Comparison of ENCODE assay signal across 8 mouse cellular contexts in genomic region chr11:115513271-115514237, GRCm38 (mm10). TPM values are rescaled to one million over a fixed set of nuclear protein-coding genes. Genes with fewer than 3 reads are reported as not detected.
DNase-seq lines count a peak whose midpoint lies in the region; ATAC-seq lines count a peak whose summit lies in the region.

No protein-coding gene starts in this region.

- H3K36me3 ChIP-seq in hindbrain, embryonic 15.5 days: no peaks in the 10 kb centered on the region
- H3K36me3 ChIP-seq in limb, embryonic 15.5 days: no peaks in the 10 kb centered on the region
- peaks cover 3% of the 10 kb centered on the region; the same call in 1 of the 2 replicates for H3K36me3 ChIP-seq in midbrain, embryonic 13.5 days
- H3K36me3 ChIP-seq in stomach, embryonic 15.5 days: no peaks in the 10 kb centered on the region

- peaks cover 34% of the 10 kb centered on the region for H3K4me1 ChIP-seq in hindbrain, embryonic 15.5 days (replicated peaks)
- peaks cover 37% of the 10 kb centered on the region for H3K4me1 ChIP-seq in limb, embryonic 15.5 days
- peaks cover 40% of the 10 kb centered on the region for H3K4me1 ChIP-seq in midbrain, embryonic 13.5 days (replicated peaks)
- peaks cover 38% of the 10 kb centered on the region for H3K4me1 ChIP-seq in stomach, embryonic 15.5 days

- peak; percentile 71 for ATAC-seq in hindbrain, embryonic 15.5 days (ENCODE audit: low FRiP score, low read depth)
- ATAC-seq in limb, embryonic 15.5 days (ENCODE audit: insufficient number of reproducible peaks, low FRiP score, low TSS enrichment, low read depth): peak; percentile 45
- ATAC-seq in midbrain, embryonic 13.5 days: peak; percentile 77
- peak; percentile 32 for ATAC-seq in stomach, embryonic 15.5 days (ENCODE audit: insufficient read depth, low FRiP score, low read depth)

- peak overlapping the region; percentile 91 for H3K27ac ChIP-seq in hindbrain, embryonic 15.5 days (replicated peaks)
- peak overlapping the region; percentile 87 for H3K27ac ChIP-seq in limb, embryonic 15.5 days
- peak overlapping the region; percentile 92 for H3K27ac ChIP-seq in midbrain, embryonic 13.5 days
- peak overlapping the region; percentile 89 for H3K27ac ChIP-seq in stomach, embryonic 15.5 days

- peak; percentile 60 for DNase-seq in layer of hippocampus, adult 9-11 months
- no peak for DNase-seq in layer of hippocampus, adult 11-12 months (ENCODE audit: low spot score)
- DNase-seq in cerebellum, adult 9-11 months: peak; percentile 66
- peak; percentile 46 for DNase-seq in gastrocnemius, adult 18-20 months (ENCODE audit: low spot score)

- no peaks in the 10 kb centered on the region for H3K9me3 ChIP-seq in hindbrain, embryonic 15.5 days
- H3K9me3 ChIP-seq in limb, embryonic 15.5 days: no peaks in the 10 kb centered on the region
- H3K9me3 ChIP-seq in midbrain, embryonic 13.5 days: no peaks in the 10 kb centered on the region
- no peaks in the 10 kb centered on the region for H3K9me3 ChIP-seq in stomach, embryonic 15.5 days

- under 1% methylated on average over 57 of the region's 57 CpGs for WGBS in hindbrain, embryonic 15.5 days
- WGBS in limb, embryonic 15.5 days: under 1% methylated on average over 57 of the region's 57 CpGs
- 0% methylated on average over 57 of the region's 57 CpGs for WGBS in midbrain, embryonic 13.5 days
- WGBS in stomach, embryonic 15.5 days: under 1% methylated on average over 56 of the region's 57 CpGs

- H3K27me3 ChIP-seq in hindbrain, embryonic 15.5 days: no peaks in the 10 kb centered on the region
- H3K27me3 ChIP-seq in limb, embryonic 15.5 days: no peaks in the 10 kb centered on the region
- H3K27me3 ChIP-seq in midbrain, embryonic 13.5 days: no peaks in the 10 kb centered on the region
- H3K27me3 ChIP-seq in stomach, embryonic 15.5 days (replicated peaks): no peaks in the 10 kb centered on the region

- H3K4me3 ChIP-seq in hindbrain, embryonic 15.5 days: peak overlapping the region; percentile 98
- H3K4me3 ChIP-seq in limb, embryonic 15.5 days: peak overlapping the region; percentile 99
- H3K4me3 ChIP-seq in midbrain, embryonic 13.5 days (replicated peaks): peak overlapping the region; percentile 100
- H3K4me3 ChIP-seq in stomach, embryonic 15.5 days (replicated peaks): peak overlapping the region; percentile 90

- H3K4me2 ChIP-seq in hindbrain, embryonic 15.5 days: peak overlapping the region; percentile 76
- peak overlapping the region; percentile 75 for H3K4me2 ChIP-seq in limb, embryonic 15.5 days
- peak overlapping the region; percentile 76 for H3K4me2 ChIP-seq in midbrain, embryonic 13.5 days (replicated peaks)
- H3K4me2 ChIP-seq in stomach, embryonic 15.5 days: peak overlapping the region; percentile 76

- peak overlapping the region; percentile 99 for H3K9ac ChIP-seq in hindbrain, embryonic 15.5 days
- peak overlapping the region; percentile 89 for H3K9ac ChIP-seq in limb, embryonic 15.5 days
- H3K9ac ChIP-seq in midbrain, embryonic 13.5 days (replicated peaks): peak overlapping the region; percentile 100
- peak overlapping the region; percentile 92 for H3K9ac ChIP-seq in stomach, embryonic 15.5 days

RNA-seq across cellular contexts. Expression of gene Jpt1, which starts 0.6 kb away (rescaled TPM):
- 10 to 100 TPM; 49.7 to 52.4 TPM for total RNA-seq in gastrocnemius, adult 18-20 months (2021)
- polyA plus RNA-seq in hindbrain, embryonic 15.5 days (2015; fragmentation: Nextera tagmentation; extraction: Ambion mirVana): 1,345 and 1,399 TPM in 2 replicates
- polyA plus RNA-seq in limb, embryonic 15.5 days (2015; fragmentation: Nextera tagmentation; extraction: Ambion mirVana): 495 and 589 TPM in 2 replicates
- 1,462 and 1,532 TPM in 2 replicates for polyA plus RNA-seq in midbrain, embryonic 13.5 days (2015; fragmentation: Nextera tagmentation; extraction: Ambion mirVana)
- polyA plus RNA-seq in stomach, embryonic 15.5 days (2015; fragmentation: Nextera tagmentation; extraction: Ambion mirVana): 472 and 482 TPM in 2 replicates

RNA-seq across cellular contexts. Expression of gene Nt5c, which starts 21.9 kb away (rescaled TPM):
- total RNA-seq in gastrocnemius, adult 18-20 months (2021): 1 to 10 TPM; 6.2 to 6.8 TPM
- polyA plus RNA-seq in hindbrain, embryonic 15.5 days (2015; fragmentation: Nextera tagmentation; extraction: Ambion mirVana): 88.4 and 101 TPM in 2 replicates
- 81.6 and 82.1 TPM in 2 replicates for polyA plus RNA-seq in limb, embryonic 15.5 days (2015; fragmentation: Nextera tagmentation; extraction: Ambion mirVana)
- polyA plus RNA-seq in midbrain, embryonic 13.5 days (2015; fragmentation: Nextera tagmentation; extraction: Ambion mirVana): 90.2 and 96.5 TPM in 2 replicates
- polyA plus RNA-seq in stomach, embryonic 15.5 days (2015; fragmentation: Nextera tagmentation; extraction: Ambion mirVana): 115 and 123 TPM in 2 replicates

RNA-seq across cellular contexts. Expression of gene Sumo2, which starts 22.5 kb away (rescaled TPM):
- 100 to 1,000 TPM; 146 TPM for total RNA-seq in gastrocnemius, adult 18-20 months (2021)
- 917 and 959 TPM in 2 replicates for polyA plus RNA-seq in hindbrain, embryonic 15.5 days (2015; fragmentation: Nextera tagmentation; extraction: Ambion mirVana)
- polyA plus RNA-seq in limb, embryonic 15.5 days (2015; fragmentation: Nextera tagmentation; extraction: Ambion mirVana): 765 and 837 TPM in 2 replicates
- 1,358 and 1,460 TPM in 2 replicates for polyA plus RNA-seq in midbrain, embryonic 13.5 days (2015; fragmentation: Nextera tagmentation; extraction: Ambion mirVana)
- polyA plus RNA-seq in stomach, embryonic 15.5 days (2015; fragmentation: Nextera tagmentation; extraction: Ambion mirVana): 838 and 874 TPM in 2 replicates

RNA-seq across cellular contexts. Expression of gene Armc7, which starts 38.1 kb away (rescaled TPM):
- total RNA-seq in gastrocnemius, adult 18-20 months (2021): 1 to 10 TPM in 1 of 2 experiments, under 1 TPM in 1; 0.82 to 1.3 TPM
- 16.3 and 18.2 TPM in 2 replicates for polyA plus RNA-seq in hindbrain, embryonic 15.5 days (2015; fragmentation: Nextera tagmentation; extraction: Ambion mirVana)
- polyA plus RNA-seq in limb, embryonic 15.5 days (2015; fragmentation: Nextera tagmentation; extraction: Ambion mirVana): 7.2 and 7.8 TPM in 2 replicates
- 17.4 and 17.8 TPM in 2 replicates for polyA plus RNA-seq in midbrain, embryonic 13.5 days (2015; fragmentation: Nextera tagmentation; extraction: Ambion mirVana)
- polyA plus RNA-seq in stomach, embryonic 15.5 days (2015; fragmentation: Nextera tagmentation; extraction: Ambion mirVana): 5.5 and 6.8 TPM in 2 replicates

RNA-seq across cellular contexts. Expression of gene Nup85, which starts 50.7 kb away (rescaled TPM):
- 10 to 100 TPM; 17.8 to 18.0 TPM for total RNA-seq in gastrocnemius, adult 18-20 months (2021)
- 95.4 and 108 TPM in 2 replicates for polyA plus RNA-seq in hindbrain, embryonic 15.5 days (2015; fragmentation: Nextera tagmentation; extraction: Ambion mirVana)
- polyA plus RNA-seq in limb, embryonic 15.5 days (2015; fragmentation: Nextera tagmentation; extraction: Ambion mirVana): 140 and 146 TPM in 2 replicates
- 130 TPM in 2 replicates for polyA plus RNA-seq in midbrain, embryonic 13.5 days (2015; fragmentation: Nextera tagmentation; extraction: Ambion mirVana)
- polyA plus RNA-seq in stomach, embryonic 15.5 days (2015; fragmentation: Nextera tagmentation; extraction: Ambion mirVana): 159 and 181 TPM in 2 replicates
